Mouse (Mus musculus) left cerebral cortex, postnatal 10 days (tissue): ENCODE measurements around the gene Cnih3. TPM values are rescaled to one million over a fixed set of nuclear protein-coding genes. Genes with fewer than 3 reads are reported as not detected.

Experiments
- DNase-seq, 2 experiments: peaks; one replicate each; pipeline ENCODE4 v3.0.0; 2021 to 2022; ENCODE audit warnings: low spot score in 2 of 2, mixed read lengths in 1 of 2; ENCODE audit errors: extremely low spot score in 1 of 2
- intact Hi-C: fragments of 180-260 bp; cut with DNase I; formaldehyde crosslinking; loops from one replicate; pipeline ENCODE4 v1.15.1; 2025
- total RNA-seq, 2 experiments: library from RNA; stranded (reverse); gene quantifications; 2 replicates each; pipeline ENCODE4 v1.2.3; 2021

The Cnih3 gene
- total RNA-seq, 2 experiments from 2014 or later, result 72.2 to 79.3 TPM

- no peak for DNase-seq
- intact Hi-C loops, result loop anchor here (10.0 kb wide), 1 partner anchor 75 kb away; no protein-coding TSS in a partner anchor
These were observed 117.0 kb downstream of the Cnih3 start for GRCm38 (mm10) chr1:181469415-181469814.

GRCm38 (mm10) chr1:181476141-181476540 is 123.7 kb downstream of the Cnih3 start:
- DNase-seq, result no peak
- intact Hi-C loops, result no loop called here

GRCm38 (mm10) chr1:181476557-181476956 is 124.1 kb downstream of the Cnih3 start:
- no peak for DNase-seq
- intact Hi-C loops, result no loop called here

GRCm38 (mm10) chr1:181484696-181485095 is 132.3 kb downstream of the Cnih3 start:
- peak in 1 of 2 experiments; percentile 47 for DNase-seq
- intact Hi-C loops, result no loop called here

GRCm38 (mm10) chr1:181503471-181503870 is 151.0 kb downstream of the Cnih3 start:
- intact Hi-C loops, result no loop called here

GRCm38 (mm10) chr1:181505367-181505766 is 152.9 kb downstream of the Cnih3 start:
- intact Hi-C loops, result no loop called here

More at GRCm38 (mm10) chr1:181503471-181503870, 151.0 kb downstream of the Cnih3 start:
- no peak for DNase-seq

More at GRCm38 (mm10) chr1:181505367-181505766, 152.9 kb downstream of the Cnih3 start:
- DNase-seq, result no peak

Other genes starting within 250 kb of the Cnih3 start
- 10 to 100 TPM; 30.4 to 30.5 TPM for gene Nvl, start 208.4 kb upstream of the Cnih3 start, total RNA-seq
- 10 to 100 TPM; 20.4 to 22.2 TPM for gene Cnih4, start 207.9 kb upstream of the Cnih3 start, total RNA-seq
- gene Wdr26, start 140.6 kb upstream of the Cnih3 start, total RNA-seq, result 100 to 1,000 TPM; 126 to 131 TPM
- gene Ccdc121, start 158.8 kb downstream of the Cnih3 start, total RNA-seq, result under 1 TPM; 0.18 to 0.66 TPM
- gene Dnah14, start 223.9 kb downstream of the Cnih3 start, total RNA-seq, result 1 to 10 TPM; 2.0 to 2.6 TPM